Mouse (Mus musculus) spleen, adult 2 months (tissue): ENCODE data around the gene 2900026A02Rik.

Source experiments
- CTCF ChIP-seq: fragments of 200-500 bp; IDR thresholded peaks from 2 replicates; pipeline ENCODE4 v1.5.1; 2011; ENCODE audit warnings: mild to moderate bottlenecking, inconsistent platforms; ENCODE audit not compliant: insufficient read depth, insufficient read length, insufficient replicate concordance; ENCODE audit errors: extremely low read depth
- POLR2A ChIP-seq: fragments of 200-500 bp; IDR thresholded peaks from 2 replicates; pipeline ENCODE4 v1.6.1; 2011; ENCODE audit warnings: low read depth, low read length, inconsistent platforms

GRCm38 (mm10) chr5:113102455-113102854, 118.6 kb downstream of the 2900026A02Rik start:
- TF ChIP-seq CTCF (no peak), POLR2A (no peak)
